Mouse (Mus musculus): Measurements from ENCODE around the gene Serpine2.

The Serpine2 gene

DNA sequence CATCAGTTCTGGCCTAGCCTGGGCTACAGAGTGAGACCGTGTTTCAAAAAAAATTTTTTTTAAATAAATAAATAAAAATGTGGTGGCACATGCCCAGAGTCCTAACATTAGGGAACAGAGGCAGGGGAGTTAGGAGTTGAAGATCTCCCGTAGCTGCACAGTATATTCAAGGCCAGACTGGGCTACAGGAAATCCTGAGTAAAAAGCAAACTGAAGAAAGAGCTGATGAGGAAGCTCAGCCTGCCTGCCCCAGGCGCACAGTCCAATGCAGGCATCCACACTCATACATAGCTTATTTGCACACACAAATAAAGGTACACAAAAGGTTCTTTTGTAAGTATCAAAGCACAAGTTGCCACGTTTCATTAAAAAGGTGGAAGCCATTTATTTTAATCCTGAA, 103.4 kb downstream of the Serpine2 start:
- DNase-seq (ENCODE audit: low spot score in 2 of 2), result no peak

DNA sequence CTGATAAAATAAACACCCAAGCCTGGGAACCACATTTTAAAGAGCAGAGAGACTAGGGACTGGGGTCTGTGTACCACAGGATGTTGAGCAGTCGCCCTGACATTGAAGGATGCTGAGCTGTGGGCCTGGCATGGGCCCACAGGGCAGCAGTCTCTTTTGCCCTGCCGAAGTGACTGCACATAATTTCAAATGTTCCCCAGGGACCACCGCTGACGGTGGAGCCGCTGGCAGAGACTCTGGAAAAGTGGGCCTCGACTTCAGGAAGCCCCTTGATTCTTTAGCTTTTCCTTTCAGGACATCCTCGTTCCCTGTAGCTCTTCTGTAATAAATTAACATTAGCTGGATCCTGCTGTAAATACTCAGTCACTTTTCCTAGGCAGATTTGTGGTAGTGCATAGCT, 103.8 kb downstream of the Serpine2 start:
- DNase-seq (ENCODE audit: low spot score in 2 of 2), result no peak

GRCm38 (mm10) chr1:79756417-79756816, 104.6 kb downstream of the Serpine2 start:
- DNase-seq (ENCODE audit: low spot score in 2 of 2), result no peak

GRCm38 (mm10) chr1:79755376-79755775, 105.6 kb downstream of the Serpine2 start:
- no peak for DNase-seq (ENCODE audit: low spot score in 2 of 2)

GRCm38 (mm10) chr1:79754936-79755335, 106.0 kb downstream of the Serpine2 start:
- DNase-seq (ENCODE audit: low spot score in 2 of 2), result no peak

DNA sequence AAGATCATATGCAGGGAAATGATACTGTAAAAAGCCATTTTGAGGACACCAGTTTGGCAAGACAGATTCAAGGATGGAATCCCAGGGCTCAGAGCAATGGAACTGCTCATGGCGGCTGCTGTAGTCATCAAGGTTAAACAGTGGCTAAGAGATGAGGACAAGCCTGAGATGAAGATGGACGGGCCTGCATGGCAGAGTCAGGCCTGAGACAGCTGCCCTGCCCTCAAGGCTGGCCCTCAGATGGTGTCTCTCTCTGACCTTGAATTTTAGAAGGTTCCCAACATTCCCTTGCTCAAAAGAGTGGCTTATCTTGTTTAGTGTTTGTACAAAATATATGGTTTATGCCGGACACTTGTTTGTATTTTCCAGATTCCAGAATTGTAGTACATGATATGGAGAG, 107.5 kb downstream of the Serpine2 start:
- DNase-seq (ENCODE audit: low spot score in 2 of 2), result no peak

- no peak for DNase-seq (ENCODE audit: low spot score in 2 of 2)
Observed at GRCm38 (mm10) chr1:79752714-79753340, 108.2 kb downstream of the Serpine2 start.

DNA sequence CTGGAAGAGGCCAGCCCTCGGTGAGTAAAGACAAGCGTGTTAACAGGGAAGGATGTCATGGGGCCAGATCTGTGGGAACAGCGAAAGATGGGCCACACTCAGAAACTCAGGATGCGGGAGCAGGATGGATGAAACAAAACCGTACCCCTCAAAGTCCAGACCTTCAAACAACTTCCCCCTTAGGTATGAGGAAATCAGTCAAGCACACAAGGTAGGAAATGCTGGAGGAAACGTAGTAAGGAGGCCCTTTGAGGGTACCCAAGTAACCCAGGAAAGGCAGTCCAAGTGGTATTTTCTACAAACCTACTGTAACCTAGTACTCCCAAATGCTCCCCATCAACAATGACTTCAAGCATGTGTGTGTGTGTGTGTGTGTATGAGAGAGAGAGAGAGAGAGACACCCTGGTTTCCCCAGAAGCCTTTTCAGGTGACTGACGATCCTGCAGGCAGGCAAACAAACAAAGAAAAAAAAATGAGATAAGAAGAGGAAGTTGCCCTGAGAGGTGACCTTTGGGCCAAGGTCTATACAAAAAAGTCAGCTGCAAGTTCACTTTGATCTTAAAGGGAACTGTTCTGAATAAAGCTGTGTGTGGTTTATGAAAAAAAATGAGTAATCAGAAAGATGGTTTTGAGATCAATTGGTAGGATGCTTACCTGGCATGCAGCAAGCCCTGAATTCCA, 108.8 kb downstream of the Serpine2 start:
- no peak for DNase-seq (ENCODE audit: low spot score in 2 of 2)

- DNase-seq (ENCODE audit: low spot score in 2 of 2), result no peak
Observed at GRCm38 (mm10) chr1:79751186-79751585, 109.8 kb downstream of the Serpine2 start.

DNA sequence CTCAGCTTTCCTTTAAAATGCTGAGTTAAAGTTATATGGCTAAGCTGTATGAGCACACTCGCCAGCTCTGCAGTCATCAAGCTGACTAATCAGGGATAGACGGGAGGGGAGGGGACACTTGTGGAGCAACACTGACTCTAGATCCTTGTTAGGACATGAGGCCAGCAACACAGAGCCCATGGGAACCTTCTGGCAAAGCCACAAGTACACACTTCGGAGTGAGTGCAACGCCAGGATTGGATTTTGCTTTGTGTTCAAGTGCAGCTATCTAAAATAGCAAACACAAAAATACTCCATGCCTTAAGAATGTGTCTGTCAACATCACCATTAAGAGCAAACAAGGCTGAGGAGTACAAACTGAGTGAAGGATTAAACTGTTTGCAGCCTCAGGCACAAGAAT, 114.9 kb downstream of the Serpine2 start:
- DNase-seq (ENCODE audit: low spot score in 2 of 2), result no peak

Measured in thymus, postnatal 10 days (tissue).